Mouse (Mus musculus) MEL (cell line): Measurements from ENCODE around the gene Tango2. TPM values are rescaled to one million over a fixed set of nuclear protein-coding genes. Genes with fewer than 3 reads are reported as not detected.
A peak's percentile ranks its signal among the peaks of the same experiment; 100 is the strongest.

Experiments
- DNase-seq: peaks from one replicate; pipeline ENCODE4 v3.0.0; 2011; ENCODE audit warnings: low read depth, low spot score
- H3K27ac ChIP-seq: 2 replicates; pipeline ENCODE4 v1.5.1; 2012; ENCODE audit warnings: low read depth, mild to moderate bottlenecking, control low read depth, low read length, moderate library complexity; ENCODE audit not compliant: control insufficient read depth
- H3K27me3 ChIP-seq, 2 experiments: fragments of 150-350 bp in 1 of 2; sonication (generic) in 1 of 2; 2 replicates each; pipeline ENCODE4 v1.6.1; 2012; ENCODE audit warnings: low read length in 2 of 2, mild to moderate bottlenecking in 2 of 2, improper control_type of control experiment in 1 of 2, moderate library complexity in 1 of 2; ENCODE audit not compliant: insufficient read depth in 2 of 2, control insufficient read depth in 1 of 2
- H3K36me3 ChIP-seq, 2 experiments: 2 replicates each; pipeline ENCODE4 v1.6.1; 2012 to 2014; ENCODE audit warnings: low read length in 2 of 2, improper control_type of control experiment in 1 of 2, inconsistent platforms in 1 of 2, mild to moderate bottlenecking in 1 of 2; ENCODE audit not compliant: insufficient read depth in 2 of 2, control insufficient read depth in 1 of 2
- H3K4me1 ChIP-seq, 2 experiments: fragments of 150-350 bp in 1 of 2; sonication (generic) in 1 of 2; 2 replicates each; pipeline ENCODE4 v1.6.1; 2012; ENCODE audit warnings: low read length in 2 of 2, improper control_type of control experiment in 1 of 2, mild to moderate bottlenecking in 1 of 2; ENCODE audit not compliant: insufficient read depth in 2 of 2, control insufficient read depth in 1 of 2
- H3K4me3 ChIP-seq, 2 experiments: fragments of 150-350 bp in 1 of 2; sonication (generic) in 1 of 2; 2 replicates each; pipeline ENCODE4 v1.5.1; 2012; ENCODE audit warnings: low read depth in 2 of 2, low read length in 2 of 2, mild to moderate bottlenecking in 2 of 2, moderate library complexity in 2 of 2, control low read depth in 1 of 2, improper control_type of control experiment in 1 of 2; ENCODE audit not compliant: control insufficient read depth in 1 of 2, insufficient read depth in 1 of 2
- H3K79me2 ChIP-seq: 2 replicates; pipeline ENCODE4 v1.6.1; 2012; ENCODE audit warnings: mild to moderate bottlenecking, low read length, moderate library complexity; ENCODE audit not compliant: control insufficient read depth, poor library complexity, insufficient read depth
- H3K9ac ChIP-seq: 2 replicates; pipeline ENCODE4 v1.6.1; 2012; ENCODE audit warnings: low read depth, mild to moderate bottlenecking, control low read depth, low read length, moderate library complexity; ENCODE audit not compliant: control insufficient read depth, poor library complexity, severe bottlenecking
- H3K9me3 ChIP-seq: fragments of 150-350 bp; sonication (generic); replicated peaks from 2 replicates; pipeline ENCODE4 v1.6.1; 2012; ENCODE audit warnings: mild to moderate bottlenecking, low read length, improper control_type of control experiment, moderate library complexity; ENCODE audit not compliant: insufficient read depth
- BHLHE40 ChIP-seq: IDR thresholded peaks from 2 replicates; pipeline ENCODE4 v1.6.1; 2012; ENCODE audit warnings: low read depth, mild to moderate bottlenecking, inconsistent platforms, low read length, improper control_type of control experiment, borderline replicate concordance
- CHD1 ChIP-seq: IDR thresholded peaks from 2 replicates; pipeline ENCODE4 v1.6.1; 2012; ENCODE audit warnings: low read depth, mild to moderate bottlenecking, inconsistent platforms, low read length, improper control_type of control experiment
- CTCF ChIP-seq, 3 experiments: IDR thresholded peaks in 2 of 3; conservative IDR thresholded peaks in 1 of 3; 2 replicates each; pipeline ENCODE4 v1.5.1; 2011 to 2012; ENCODE audit warnings: low read length in 3 of 3, low read depth in 2 of 3, mild to moderate bottlenecking in 2 of 3, improper control_type of control experiment in 1 of 3, inconsistent platforms in 1 of 3, mixed read lengths in 1 of 3, moderate library complexity in 1 of 3; ENCODE audit not compliant: control insufficient read depth in 1 of 3, insufficient read depth in 1 of 3, poor library complexity in 1 of 3, severe bottlenecking in 1 of 3
- E2F4 ChIP-seq: IDR thresholded peaks from 2 replicates; pipeline ENCODE4 v1.6.1; 2011; ENCODE audit warnings: low read depth, low read length, improper control_type of control experiment, borderline replicate concordance
- ELF1 ChIP-seq: IDR thresholded peaks from 2 replicates; pipeline ENCODE4 v1.6.1; 2014; ENCODE audit warnings: low read depth, mild to moderate bottlenecking, inconsistent platforms, low read length, improper control_type of control experiment, moderate library complexity
- EP300 ChIP-seq, 2 experiments: IDR thresholded peaks; 2 replicates each; pipeline ENCODE4 v1.6.1; 2011; ENCODE audit warnings: improper control_type of control experiment in 2 of 2, low read length in 2 of 2, low read depth in 1 of 2, mild to moderate bottlenecking in 1 of 2
- ETS1 ChIP-seq: IDR thresholded peaks from 2 replicates; pipeline ENCODE4 v1.6.1; 2012; ENCODE audit warnings: low read depth, mild to moderate bottlenecking, inconsistent platforms, low read length, improper control_type of control experiment, moderate library complexity
- HCFC1 ChIP-seq: IDR thresholded peaks from 2 replicates; pipeline ENCODE4 v1.6.1; 2012; ENCODE audit warnings: low read depth, mild to moderate bottlenecking, inconsistent platforms, low read length, improper control_type of control experiment, moderate library complexity
- JUND ChIP-seq: IDR thresholded peaks from 2 replicates; pipeline ENCODE4 v1.6.1; 2011; ENCODE audit warnings: low read depth, mild to moderate bottlenecking, improper control_type of control experiment, low read length
- KAT2A ChIP-seq: conservative IDR thresholded peaks from 2 replicates; pipeline ENCODE4 v1.6.1; 2012; ENCODE audit warnings: low read depth, low read length, improper control_type of control experiment, inconsistent platforms
- MAFK ChIP-seq: IDR thresholded peaks from 2 replicates; pipeline ENCODE4 v1.6.1; 2011; ENCODE audit warnings: low read depth, mild to moderate bottlenecking, low read length, improper control_type of control experiment, borderline replicate concordance
- MAX ChIP-seq: IDR thresholded peaks from 2 replicates; pipeline ENCODE4 v1.6.1; 2011; ENCODE audit warnings: low read length, improper control_type of control experiment
- MAZ ChIP-seq: IDR thresholded peaks from 2 replicates; pipeline ENCODE4 v1.6.1; 2012; ENCODE audit warnings: low read depth, mild to moderate bottlenecking, inconsistent platforms, low read length, improper control_type of control experiment
- MXI1 ChIP-seq: IDR thresholded peaks from 2 replicates; pipeline ENCODE4 v1.6.1; 2011; ENCODE audit warnings: mild to moderate bottlenecking, low read depth, low read length, improper control_type of control experiment
- MYB ChIP-seq: IDR thresholded peaks from 2 replicates; pipeline ENCODE4 v1.6.1; 2011; ENCODE audit warnings: mild to moderate bottlenecking, low read depth, low read length, improper control_type of control experiment
- NELFE ChIP-seq: IDR thresholded peaks from 2 replicates; pipeline ENCODE4 v1.6.1; 2011; ENCODE audit warnings: low read depth, low read length, improper control_type of control experiment
- NRF1 ChIP-seq: IDR thresholded peaks from 2 replicates; pipeline ENCODE4 v1.6.1; 2014; ENCODE audit warnings: low read depth, mild to moderate bottlenecking, inconsistent platforms, low read length, improper control_type of control experiment, moderate library complexity; ENCODE audit not compliant: poor library complexity, insufficient read depth, severe bottlenecking
- RAD21 ChIP-seq: IDR thresholded peaks from 2 replicates; pipeline ENCODE4 v1.6.1; 2011; ENCODE audit warnings: mild to moderate bottlenecking, low read depth, low read length, improper control_type of control experiment
- RCOR1 ChIP-seq: IDR thresholded peaks from 2 replicates; pipeline ENCODE4 v1.6.1; 2012; ENCODE audit warnings: low read depth, mild to moderate bottlenecking, inconsistent platforms, low read length, improper control_type of control experiment
- SMC3 ChIP-seq: IDR thresholded peaks from 2 replicates; pipeline ENCODE4 v1.6.1; 2011; ENCODE audit warnings: low read depth, low read length, improper control_type of control experiment
- TBP ChIP-seq: IDR thresholded peaks from 2 replicates; pipeline ENCODE4 v1.8.0; 2011; ENCODE audit warnings: low read depth, low read length, improper control_type of control experiment
- UBTF ChIP-seq: IDR thresholded peaks from 2 replicates; pipeline ENCODE4 v1.6.1; 2012; ENCODE audit warnings: low read depth, mild to moderate bottlenecking, inconsistent platforms, low read length, improper control_type of control experiment, moderate library complexity, borderline replicate concordance; ENCODE audit not compliant: insufficient read depth
- USF1 ChIP-seq: IDR thresholded peaks from 2 replicates; pipeline ENCODE4 v1.6.1; 2014; ENCODE audit warnings: low read depth, mild to moderate bottlenecking, inconsistent platforms, low read length, improper control_type of control experiment, moderate library complexity
- ZC3H11A ChIP-seq: IDR thresholded peaks from 2 replicates; pipeline ENCODE4 v1.6.1; 2012; ENCODE audit warnings: low read depth, mild to moderate bottlenecking, inconsistent platforms, low read length, improper control_type of control experiment
- ZKSCAN1 ChIP-seq: IDR thresholded peaks from 2 replicates; pipeline ENCODE4 v1.6.1; 2012; ENCODE audit warnings: low read depth, mild to moderate bottlenecking, inconsistent platforms, low read length, improper control_type of control experiment, moderate library complexity
- ZMIZ1 ChIP-seq: IDR thresholded peaks from 2 replicates; pipeline ENCODE4 v1.6.1; 2012; ENCODE audit warnings: low read depth, mild to moderate bottlenecking, inconsistent platforms, low read length, improper control_type of control experiment, moderate library complexity
- polyA plus RNA-seq, 2 experiments: library from polyadenylated mRNA; stranded (reverse) in 1 of 2; unstranded in 1 of 2; fragments of >175 nt in 1 of 2; fragments of >200 nt in 1 of 2; gene quantifications; 2 replicates each; pipeline versions ENCODE4 v1.2.1 to v1.2.4; 2012; ENCODE audit warnings: low replicate concordance in 2 of 2, low read depth in 1 of 2; ENCODE audit not compliant: insufficient read length in 2 of 2, insufficient read depth in 1 of 2, missing spikeins in 1 of 2
- total RNA-seq: library from RNA; depleted of rRNA; stranded (reverse); fragments of 300-350 nt; gene quantifications from 2 replicates; pipeline ENCODE4 v1.2.3, GENCODE M21; 2012

The Tango2 gene
- total and polyA plus RNA-seq, 3 experiments: 55.9 to 98.3 TPM; not detected in 1

DNA sequence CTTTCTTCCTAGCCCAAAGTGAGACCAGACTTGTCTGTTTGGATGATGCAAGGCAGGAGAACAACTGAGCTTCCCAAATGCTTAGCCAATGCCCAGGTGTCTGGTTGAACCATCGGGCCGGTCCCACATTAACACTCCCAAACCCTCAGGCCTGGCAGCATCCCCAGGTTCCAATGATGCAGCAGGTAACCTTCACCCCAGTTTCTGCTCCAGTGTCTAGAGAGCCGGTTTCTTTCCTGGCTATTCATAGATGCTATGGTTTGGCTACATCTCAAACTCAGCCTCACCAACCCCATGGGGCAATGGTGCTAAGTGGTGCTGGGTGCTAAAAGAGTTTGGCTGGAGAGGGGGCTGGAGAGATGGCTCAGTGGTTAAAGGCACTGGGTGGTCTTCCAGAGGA is 11.9 kb downstream of the Tango2 start:
- peaks cover 9 to 15% of the 10 kb centered on the region in 2 experiments for H3K36me3 ChIP-seq

DNA sequence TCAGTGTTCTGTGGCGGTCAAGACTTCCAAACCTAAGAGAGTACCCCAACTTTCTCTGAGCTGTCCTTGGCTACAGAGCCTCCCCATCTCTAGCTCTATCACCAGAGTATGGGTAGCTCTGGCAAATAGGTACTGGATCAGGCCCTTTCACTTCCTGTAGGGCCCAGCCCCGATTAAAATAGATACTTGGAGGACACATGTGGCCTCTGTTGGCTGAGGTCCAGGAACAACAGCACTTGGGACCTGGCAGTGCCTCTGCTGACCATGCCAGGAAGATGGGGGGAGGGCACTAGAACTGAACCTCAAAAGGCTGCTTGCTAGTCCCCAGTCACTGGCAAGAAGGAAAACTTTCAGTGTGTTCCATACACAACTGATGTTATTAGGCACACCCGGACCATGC is 13.9 kb downstream of the Tango2 start:
- Histone ChIP-seq H3K4me3 (no peak overlapping the region), H3K9me3 (no peaks in the 10 kb centered on the region), H3K4me1 (peaks cover 0 to 9% of the 10 kb centered on the region in 2 experiments; a peak in 2 of 4 replicates), H3K36me3 (peaks cover 9 to 11% of the 10 kb centered on the region in 2 experiments), H3K27ac (no peak overlapping the region), H3K79me2 (peaks cover 2% of the 10 kb centered on the region; the same call in 1 of the 2 replicates), H3K9ac (no peak overlapping the region), H3K27me3 (no peaks in the 10 kb centered on the region)
- no peak for TF ChIP-seq CHD1
- TF ChIP-seq HCFC1: no peak
- TF ChIP-seq ZKSCAN1: no peak
- no peak for TF ChIP-seq NRF1
- TF ChIP-seq ELF1: no peak
- TF ChIP-seq ETS1: no peak
- no peak for TF ChIP-seq USF1
- TF ChIP-seq KAT2A: no peak
- TF ChIP-seq ZMIZ1: no peak
- no peak for TF ChIP-seq RAD21
- no peak for TF ChIP-seq RCOR1
- no peak for TF ChIP-seq BHLHE40
- TF ChIP-seq NELFE: no peak
- no peak for TF ChIP-seq CTCF (IDR thresholded peaks at IDR 0.05 in 2 of 3, conservative IDR thresholded peaks at IDR 0.05 in 1 of 3; ENCODE audit: control insufficient read depth in 1 of 3, insufficient read depth in 1 of 3, low read depth in 2 of 3, low read length in 3 of 3, poor library complexity in 1 of 3, severe bottlenecking in 1 of 3)
- TF ChIP-seq SMC3: no peak
- no peak for TF ChIP-seq MAX
- TF ChIP-seq MAZ: no peak
- no peak for TF ChIP-seq E2F4
- peak; percentile 28 for DNase-seq

More for the DNA sequence above, 11.9 kb downstream of the Tango2 start:
- DNase-seq: no peak
- Histone ChIP-seq H3K27ac (no peak overlapping the region), H3K9me3 (no peaks in the 10 kb centered on the region), H3K27me3 (no peaks in the 10 kb centered on the region), H3K79me2 (peaks cover 3% of the 10 kb centered on the region; the same call in 1 of the 2 replicates), H3K4me1 (peaks cover under 1 to 10% of the 10 kb centered on the region in 2 experiments; a peak in 3 of 4 replicates), H3K4me3 (no peak overlapping the region), H3K9ac (no peak overlapping the region)
- TF ChIP-seq UBTF (no peak), NRF1 (no peak), RCOR1 (no peak), TBP (no peak), MXI1 (no peak), USF1 (no peak), ZKSCAN1 (no peak), MAFK (no peak), EP300 (IDR thresholded peaks at IDR 0.05; ENCODE audit: low read depth in 1 of 2, low read length in 2 of 2) (no peak), ETS1 (no peak), KAT2A (no peak), ZC3H11A (no peak), ELF1 (no peak), MAX (no peak), JUND (no peak), MYB (no peak), SMC3 (no peak), NELFE (no peak)
